Mouse (Mus musculus) C2C12 (cell line): ENCODE data around the gene Rnf222. TPM values are rescaled to one million over a fixed set of nuclear protein-coding genes. Genes with fewer than 3 reads are reported as not detected.
A peak's percentile ranks its signal among the peaks of the same experiment; 100 is the strongest.

ENCODE experiments used
- H3K27me3 ChIP-seq: one replicate; pipeline ENCODE4 v1.6.1; 2011; ENCODE audit not compliant: control insufficient read depth, insufficient read depth, insufficient read length
- H3K36me3 ChIP-seq: one replicate; pipeline ENCODE4 v1.6.1; 2011; ENCODE audit not compliant: control insufficient read depth, insufficient read depth
- H3K4me3 ChIP-seq: one replicate; pipeline ENCODE4 v1.5.1; 2011; ENCODE audit warnings: mild to moderate bottlenecking, control low read depth; ENCODE audit not compliant: poor library complexity, insufficient read depth, severe bottlenecking
- H3K79me2 ChIP-seq: one replicate; pipeline ENCODE4 v1.6.1; 2011; ENCODE audit not compliant: control insufficient read depth, insufficient read depth
- H3K79me3 ChIP-seq: one replicate; pipeline ENCODE4 v1.6.1; 2011; ENCODE audit warnings: low read depth, control low read depth
- H3ac ChIP-seq: one replicate; pipeline ENCODE3; 2011; ENCODE audit warnings: low read depth; ENCODE audit not compliant: control insufficient read depth, insufficient read length
- CEBPB ChIP-seq: IDR thresholded peaks from one replicate; pipeline ENCODE4 v1.6.1; 2011; ENCODE audit warnings: low read depth, mild to moderate bottlenecking, control low read depth, moderate library complexity
- CTCF ChIP-seq: IDR thresholded peaks from one replicate; pipeline ENCODE4 v1.5.1; 2011; ENCODE audit not compliant: control insufficient read depth, insufficient read depth, insufficient read length
- FOSL1 ChIP-seq: IDR thresholded peaks from one replicate; pipeline ENCODE4 v1.8.0; 2011; ENCODE audit warnings: mild to moderate bottlenecking, low read length; ENCODE audit not compliant: poor library complexity, insufficient read depth, severe bottlenecking
- MAX ChIP-seq: IDR thresholded peaks from one replicate; pipeline ENCODE4 v1.6.1; 2011; ENCODE audit warnings: mild to moderate bottlenecking, control low read depth
- MYOD1 ChIP-seq: IDR thresholded peaks from one replicate; pipeline ENCODE4 v1.6.1; 2011; ENCODE audit warnings: low read depth; ENCODE audit not compliant: control insufficient read depth, insufficient read length
- MYOG ChIP-seq: IDR thresholded peaks from one replicate; pipeline ENCODE4 v1.6.1; 2011; ENCODE audit not compliant: control insufficient read depth, insufficient read length; ENCODE audit errors: extremely low read depth
- USF1 ChIP-seq: IDR thresholded peaks from one replicate; pipeline ENCODE4 v1.6.1; 2011; ENCODE audit warnings: low read depth, mild to moderate bottlenecking, control low read depth, moderate library complexity
- long read RNA-seq, 2 experiments: library from polyadenylated mRNA; unstranded; transcript quantifications; one replicate each; pipeline ENCODE4 v2.0.0; 2019 to 2020
- polyA plus RNA-seq: library from polyadenylated mRNA; unstranded; fragments of >200 nt; fragmentation: generic; extraction: Trizol; gene quantifications from one replicate; pipeline ENCODE4 v1.2.1, GENCODE M21; 2012; ENCODE audit warnings: missing spikeins

The Rnf222 gene
- polyA plus RNA-seq = not detected
- long read RNA-seq, experiment 1 = 0 reads
- long read RNA-seq, experiment 2 = 0 reads

GRCm38 (mm10) chr11:68888253-68888652, at the start of gene Rnf222:
TSS of gene Rnf222 (plus strand) at chr11:68888553.
- TF ChIP-seq FOSL1 (no peak), MYOG (no peak), MAX (no peak), CEBPB (no peak), USF1 (no peak), MYOD1 (no peak), CTCF (no peak)
- no peaks in the 10 kb centered on the region for H3K79me2 ChIP-seq
- peaks cover 29% of the 10 kb centered on the region for H3K27me3 ChIP-seq
- no peaks in the 10 kb centered on the region for H3K36me3 ChIP-seq
- H3K79me3 ChIP-seq = no peaks in the 10 kb centered on the region
- H3K4me3 ChIP-seq = no peak within 1 kb of the TSS
- no peak within 1 kb of the TSS for H3ac ChIP-seq

- H3K79me2 ChIP-seq = peaks cover 1% of the 10 kb centered on the region
- H3K79me3 ChIP-seq = peaks cover 5% of the 10 kb centered on the region
- TF ChIP-seq CTCF (no peak), USF1 (no peak), CEBPB (no peak), MAX (no peak), MYOD1 (no peak), MYOG (no peak), FOSL1 (no peak)
- H3K4me3 ChIP-seq = no peak overlapping the region
- H3K36me3 ChIP-seq = peaks cover 83% of the 10 kb centered on the region
- H3K27me3 ChIP-seq = no peaks in the 10 kb centered on the region
- no peak overlapping the region for H3ac ChIP-seq
Measured at GRCm38 (mm10) chr11:68839606-68840005, 48.7 kb upstream of the Rnf222 start.

GRCm38 (mm10) chr11:68850862-68851261, 37.5 kb upstream of the Rnf222 start:
- no peak overlapping the region for H3K4me3 ChIP-seq
- no peaks in the 10 kb centered on the region for H3K27me3 ChIP-seq

GRCm38 (mm10) chr11:68851644-68852485, 36.5 kb upstream of the Rnf222 start:
- Histone ChIP-seq H3K79me2 (peaks cover 57% of the 10 kb centered on the region), H3K36me3 (no peaks in the 10 kb centered on the region), H3K79me3 (peaks cover 52% of the 10 kb centered on the region), H3K27me3 (no peaks in the 10 kb centered on the region), H3K4me3 (peak overlapping the region; percentile 78), H3ac (peak overlapping the region; percentile 79)
- TF ChIP-seq FOSL1 (no peak), CTCF (no peak), MAX (no peak), CEBPB (no peak), USF1 (no peak), MYOD1 (no peak), MYOG (no peak)

More at GRCm38 (mm10) chr11:68850862-68851261, 37.5 kb upstream of the Rnf222 start:
- peaks cover 62% of the 10 kb centered on the region for H3K79me3 ChIP-seq
- no peak overlapping the region for H3ac ChIP-seq
- no peaks in the 10 kb centered on the region for H3K36me3 ChIP-seq
- peaks cover 67% of the 10 kb centered on the region for H3K79me2 ChIP-seq
- TF ChIP-seq MAX = no peak
- TF ChIP-seq MYOG = no peak
- no peak for TF ChIP-seq CEBPB
- no peak for TF ChIP-seq USF1
- no peak for TF ChIP-seq FOSL1
- no peak for TF ChIP-seq MYOD1
- TF ChIP-seq CTCF = no peak

- Histone ChIP-seq H3ac (peak overlapping the region; percentile 79), H3K27me3 (no peaks in the 10 kb centered on the region), H3K4me3 (peak overlapping the region; percentile 78), H3K36me3 (no peaks in the 10 kb centered on the region), H3K79me2 (peaks cover 50% of the 10 kb centered on the region), H3K79me3 (peaks cover 47% of the 10 kb centered on the region)
- TF ChIP-seq CEBPB (no peak), FOSL1 (no peak), USF1 (no peak), MAX (no peak), MYOG (no peak), CTCF (no peak), MYOD1 (no peak)
Measured at GRCm38 (mm10) chr11:68852486-68852901, 35.9 kb upstream of the Rnf222 start.
